Mouse (Mus musculus) cerebellum, postnatal 25 days (tissue): ENCODE measurements around the gene Rhox4b.
"Not testable (repeated sequence)": the region's sequence is repeated elsewhere in the genome, so short reads cannot be mapped to it uniquely, and the experiment has no call there.

Experiments
- DNase-seq, 2 experiments: peaks; one replicate each; pipeline ENCODE4 v3.0.0; 2021; ENCODE audit warnings: mixed read lengths in 2 of 2

The Rhox4b gene

GRCm38 (mm10) chrX:37432194-37432593, at the start of gene Rhox4b:
Rhox4b (plus strand) TSS chrX:37432494.
- not testable (repeated sequence) for DNase-seq

GRCm38 (mm10) chrX:37390548-37390947, 41.7 kb upstream of the Rhox4b start, which contains the start of gene Rhox4a2:
Rhox4a2 (plus strand) TSS chrX:37390848.
- DNase-seq, result not testable (repeated sequence)

- not testable (repeated sequence) for DNase-seq
These were observed 20.5 kb upstream of the Rhox4b start, which contains the start of gene Rhox2b for GRCm38 (mm10) chrX:37411767-37412166. Rhox2b (plus strand) TSS chrX:37412067.

- not testable (repeated sequence) for DNase-seq
These were observed 21.1 kb downstream of the Rhox4b start, which contains the start of gene Rhox2c for GRCm38 (mm10) chrX:37453380-37453779. Rhox2c (plus strand) TSS chrX:37453680.

GRCm38 (mm10) chrX:37458285-37458684, 26.0 kb downstream of the Rhox4b start, which contains the start of gene Rhox3c:
Rhox3c (plus strand) TSS chrX:37458585.
- not testable (repeated sequence) for DNase-seq

- not testable (repeated sequence) for DNase-seq
These were observed 47.7 kb downstream of the Rhox4b start, which contains the start of gene Rhox4c for GRCm38 (mm10) chrX:37480037-37480436. Rhox4c (plus strand) TSS chrX:37480337.
